Mouse (Mus musculus): ENCODE results near the gene Gm20388. TPM values are rescaled to one million over a fixed set of nuclear protein-coding genes. Genes with fewer than 3 reads are reported as not detected.

Gene Gm20388
- polyA plus RNA-seq, 1 experiment, result 23.9 TPM

DNA sequence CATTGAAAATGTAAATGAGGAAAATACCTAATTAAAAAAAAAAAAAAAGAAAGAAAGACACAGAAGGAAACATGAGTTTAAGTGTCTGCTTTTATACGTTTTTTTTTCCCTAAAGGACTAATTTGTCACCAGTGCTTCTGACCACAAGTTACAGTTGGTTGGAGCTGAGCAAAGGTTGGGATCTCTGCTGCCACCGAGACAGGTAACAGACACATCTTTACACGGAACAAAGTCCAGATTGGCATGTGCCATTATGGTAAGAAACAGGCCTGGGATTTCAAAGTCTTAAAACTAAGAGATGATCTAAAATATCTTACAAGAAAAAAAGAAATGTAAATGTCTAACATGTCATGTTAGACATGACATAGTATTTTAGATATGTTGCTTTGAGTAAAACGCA, 3136.1 kb downstream of the Gm20388 start:
- no peak for TF ChIP-seq CTCF (IDR thresholded peaks at IDR 0.05; ENCODE audit: extremely low read depth, insufficient read depth, low read length)
- TF ChIP-seq POLR2A (IDR thresholded peaks at IDR 0.05; ENCODE audit: extremely low read depth, insufficient read depth, low read length), result no peak
- Histone ChIP-seq H3K27ac (ENCODE audit: insufficient read depth, low read length) (no peak overlapping the region), H3K4me3 (ENCODE audit: insufficient read depth, low read length) (no peak overlapping the region), H3K4me1 (ENCODE audit: control insufficient read depth, insufficient read depth, low read length) (peaks cover 2% of the 10 kb centered on the region; the same call in 1 of the 2 replicates)

DNA sequence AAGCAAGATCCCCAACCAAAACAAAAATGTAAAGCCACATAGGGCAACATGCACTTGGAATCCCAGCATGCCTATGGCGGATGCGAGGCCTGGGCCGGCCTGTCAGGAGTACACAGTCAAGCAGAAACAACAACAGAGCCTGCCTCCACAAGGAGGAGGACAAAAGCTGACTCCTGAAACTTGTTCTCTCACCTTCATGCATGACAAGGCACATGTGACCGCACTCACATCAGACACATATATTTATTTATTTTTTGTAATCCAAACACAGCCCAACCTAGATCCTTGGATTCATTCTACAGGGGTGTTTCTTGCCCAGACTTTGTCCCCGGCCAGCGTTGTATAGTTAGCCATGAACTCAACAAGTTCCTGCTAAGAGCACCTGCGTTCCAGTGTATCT, 3137.2 kb downstream of the Gm20388 start:
- H3K27ac ChIP-seq (ENCODE audit: insufficient read depth, low read length), result no peak overlapping the region
- no peak overlapping the region for H3K4me3 ChIP-seq (ENCODE audit: insufficient read depth, low read length)
- peaks cover 2% of the 10 kb centered on the region; the same call in 1 of the 2 replicates for H3K4me1 ChIP-seq (ENCODE audit: control insufficient read depth, insufficient read depth, low read length)
- TF ChIP-seq POLR2A (IDR thresholded peaks at IDR 0.05; ENCODE audit: extremely low read depth, insufficient read depth, low read length) (no peak), CTCF (IDR thresholded peaks at IDR 0.05; ENCODE audit: extremely low read depth, insufficient read depth, low read length) (no peak)

DNA sequence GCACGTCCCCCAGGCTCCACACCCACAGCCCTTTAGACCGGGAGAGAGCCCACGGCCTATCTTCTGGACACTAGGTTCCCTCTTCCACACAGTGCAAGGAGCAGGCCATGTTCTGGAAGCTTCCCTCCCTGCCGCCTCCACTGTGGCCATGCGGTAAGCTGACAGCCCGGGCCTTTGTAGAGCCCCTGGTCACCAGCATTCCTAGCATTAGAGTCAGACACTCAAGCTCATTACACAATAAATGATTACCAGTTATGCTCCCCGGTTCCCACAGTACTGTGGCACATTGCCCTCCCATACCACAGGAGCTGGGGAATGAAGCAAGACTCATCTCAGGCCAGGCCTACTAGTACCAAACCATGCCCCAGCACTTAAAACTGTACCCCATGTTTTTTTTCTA, 3137.8 kb downstream of the Gm20388 start:
- no peaks in the 10 kb centered on the region for H3K4me1 ChIP-seq (ENCODE audit: control insufficient read depth, insufficient read depth, low read length)
- no peak overlapping the region for H3K27ac ChIP-seq (ENCODE audit: insufficient read depth, low read length)
- no peak overlapping the region for H3K4me3 ChIP-seq (ENCODE audit: insufficient read depth, low read length)
- TF ChIP-seq POLR2A (IDR thresholded peaks at IDR 0.05; ENCODE audit: extremely low read depth, insufficient read depth, low read length) (no peak), CTCF (IDR thresholded peaks at IDR 0.05; ENCODE audit: extremely low read depth, insufficient read depth, low read length) (no peak)

DNA sequence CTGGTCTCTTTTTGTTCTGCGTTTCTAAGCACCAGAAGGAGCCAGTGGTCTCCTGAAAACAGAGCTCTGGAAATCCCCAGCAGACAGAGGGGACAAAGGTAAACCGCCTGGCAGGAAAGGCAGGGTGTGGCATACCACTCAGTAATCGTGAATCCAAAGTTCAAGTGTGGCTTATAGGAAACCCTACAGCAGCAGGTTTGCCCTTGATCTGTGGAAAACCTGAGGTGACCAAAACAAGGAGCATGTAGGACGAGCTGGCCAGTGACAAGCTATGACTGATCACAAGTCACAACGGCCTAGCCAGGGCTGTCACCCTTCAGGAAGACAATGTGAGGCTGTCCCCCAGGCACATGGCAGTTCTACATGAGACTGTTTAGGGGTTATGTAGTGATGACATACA, 3140.8 kb downstream of the Gm20388 start:
- no peak overlapping the region for H3K27ac ChIP-seq (ENCODE audit: insufficient read depth, low read length)
- H3K4me3 ChIP-seq (ENCODE audit: insufficient read depth, low read length), result no peak overlapping the region
- H3K4me1 ChIP-seq (ENCODE audit: control insufficient read depth, insufficient read depth, low read length), result no peaks in the 10 kb centered on the region
- TF ChIP-seq CTCF (IDR thresholded peaks at IDR 0.05; ENCODE audit: extremely low read depth, insufficient read depth, low read length) (no peak), POLR2A (IDR thresholded peaks at IDR 0.05; ENCODE audit: extremely low read depth, insufficient read depth, low read length) (no peak)

DNA sequence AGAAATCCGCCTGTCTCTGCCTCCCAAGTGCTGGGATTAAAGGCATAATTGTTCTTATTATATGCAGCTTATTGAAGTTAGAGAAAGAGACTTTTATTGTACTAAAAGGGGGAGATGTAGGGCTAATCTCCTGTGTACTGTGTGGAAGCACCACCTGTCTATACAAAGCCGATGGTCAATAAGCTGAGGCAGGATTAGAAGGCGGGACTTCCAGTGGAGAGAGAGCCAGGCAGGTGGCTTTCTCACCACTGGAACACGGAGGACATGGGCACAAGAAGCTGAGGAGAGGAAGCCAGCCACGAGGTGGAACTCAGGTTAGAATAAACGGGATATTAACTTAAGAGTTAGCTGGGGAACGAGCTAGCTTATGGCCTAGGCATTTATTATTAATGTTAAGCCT, 3152.1 kb downstream of the Gm20388 start, which contains the start of gene Spg7:
TSS of gene Spg7 (plus strand) at position 222 of the 400 bp plus-strand sequence.
- Histone ChIP-seq H3K4me3 (ENCODE audit: insufficient read depth, low read length) (no peak within 1 kb of the TSS; the same call in 1 of the 2 replicates), H3K4me1 (ENCODE audit: control insufficient read depth, insufficient read depth, low read length) (peaks cover 8% of the 10 kb centered on the region), H3K27ac (ENCODE audit: insufficient read depth, low read length) (no peak within 1 kb of the TSS)
- no peak for TF ChIP-seq POLR2A (IDR thresholded peaks at IDR 0.05; ENCODE audit: extremely low read depth, insufficient read depth, low read length)
- no peak for TF ChIP-seq CTCF (IDR thresholded peaks at IDR 0.05; ENCODE audit: extremely low read depth, insufficient read depth, low read length)

DNA sequence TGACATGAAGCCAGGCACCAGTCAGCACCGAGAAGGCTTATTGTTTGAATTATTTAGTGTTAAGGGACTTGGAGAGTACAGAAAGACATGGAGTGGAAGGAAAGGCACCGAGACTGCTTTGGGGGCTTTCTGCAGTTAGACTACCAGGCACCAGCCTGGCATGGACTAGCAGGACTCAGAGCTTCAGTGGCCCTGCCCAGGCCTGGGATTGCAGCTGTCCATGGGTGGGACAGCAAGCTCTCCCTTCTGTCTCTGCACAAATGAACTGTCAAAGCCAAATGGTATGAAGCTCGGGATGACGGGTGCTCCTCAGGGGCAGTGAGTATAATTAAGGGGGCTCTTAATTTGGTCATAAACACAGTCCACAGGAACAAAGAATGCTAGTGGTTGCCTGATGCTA, 3153.4 kb downstream of the Gm20388 start:
- TF ChIP-seq POLR2A (IDR thresholded peaks at IDR 0.05; ENCODE audit: extremely low read depth, insufficient read depth, low read length) (no peak), CTCF (IDR thresholded peaks at IDR 0.05; ENCODE audit: extremely low read depth, insufficient read depth, low read length) (no peak)
- Histone ChIP-seq H3K27ac (ENCODE audit: insufficient read depth, low read length) (no peak overlapping the region), H3K4me3 (ENCODE audit: insufficient read depth, low read length) (peak overlapping the region; percentile 96; the same call in 1 of the 2 replicates), H3K4me1 (ENCODE audit: control insufficient read depth, insufficient read depth, low read length) (peaks cover 8% of the 10 kb centered on the region)

DNA sequence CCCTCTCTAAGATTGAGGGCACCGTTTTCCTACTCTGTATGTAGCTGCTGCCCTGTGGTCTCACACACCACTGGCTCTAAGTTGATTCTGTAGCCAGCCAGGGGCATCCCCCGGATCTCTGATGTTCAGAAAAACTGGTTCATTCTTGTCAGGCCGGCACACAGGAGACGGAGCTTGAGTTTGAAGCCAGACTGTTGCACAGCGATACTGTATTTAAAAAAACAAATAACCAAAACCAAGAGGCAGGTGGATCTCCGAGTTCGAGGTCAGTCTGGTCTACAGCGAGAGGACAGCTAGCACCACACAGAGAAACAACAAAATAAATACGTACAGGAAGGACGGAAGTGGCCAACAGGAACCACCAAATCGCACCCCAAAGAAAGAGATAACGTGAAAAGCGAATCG, 3154.2 kb downstream of the Gm20388 start:
- no peak for TF ChIP-seq CTCF (IDR thresholded peaks at IDR 0.05; ENCODE audit: extremely low read depth, insufficient read depth, low read length)
- TF ChIP-seq POLR2A (IDR thresholded peaks at IDR 0.05; ENCODE audit: extremely low read depth, insufficient read depth, low read length), result no peak
- Histone ChIP-seq H3K4me3 (ENCODE audit: insufficient read depth, low read length) (peak overlapping the region; percentile 96), H3K4me1 (ENCODE audit: control insufficient read depth, insufficient read depth, low read length) (peaks cover 8% of the 10 kb centered on the region), H3K27ac (ENCODE audit: insufficient read depth, low read length) (peak overlapping the region; percentile 76)

DNA sequence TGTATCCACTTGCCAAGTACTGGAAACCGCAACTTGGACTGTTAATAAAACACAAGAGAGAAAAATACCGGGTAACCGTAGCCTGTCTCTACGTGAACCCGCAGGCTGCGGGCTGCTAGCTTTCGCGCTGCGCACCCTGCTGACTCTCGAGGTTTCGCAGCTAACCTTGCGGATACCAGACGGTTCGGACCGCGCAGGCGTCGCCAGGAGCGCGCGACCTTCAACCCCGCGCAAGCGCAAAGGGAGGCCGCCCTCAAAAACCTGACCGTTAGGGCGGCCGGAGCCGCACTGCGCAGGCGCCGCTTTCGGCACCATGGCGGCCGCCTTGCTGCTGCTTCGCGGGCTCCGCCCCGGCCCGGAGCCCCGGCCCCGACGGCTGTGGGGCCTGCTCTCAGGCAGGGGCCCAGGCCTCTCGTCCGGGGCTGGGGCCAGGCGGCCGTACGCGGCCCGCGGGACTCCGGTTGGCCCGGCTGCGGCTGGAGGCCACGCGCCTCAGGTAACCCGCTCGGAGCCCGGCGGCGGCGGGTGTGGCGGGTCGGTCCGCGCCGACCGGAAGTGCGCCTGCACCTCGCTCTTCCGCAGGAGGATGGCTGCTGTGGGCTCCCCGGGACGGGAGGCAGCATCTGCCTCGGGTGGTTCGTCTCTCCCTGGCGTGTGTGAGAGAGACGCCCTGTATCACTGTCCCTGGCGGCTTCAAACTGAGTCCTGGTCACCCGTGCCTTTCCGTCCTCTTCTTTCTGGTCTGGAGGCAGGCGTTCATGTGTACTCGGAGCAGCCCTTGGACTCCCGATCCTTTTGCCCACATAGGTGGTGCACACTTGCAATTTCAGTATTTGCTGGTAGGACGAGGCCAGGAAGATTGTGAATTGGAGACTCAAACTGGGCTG, 3154.8 kb downstream of the Gm20388 start:
- Histone ChIP-seq H3K4me1 (ENCODE audit: control insufficient read depth, insufficient read depth, low read length) (peaks cover 8% of the 10 kb centered on the region), H3K4me3 (ENCODE audit: insufficient read depth, low read length) (peak overlapping the region; percentile 96), H3K27ac (ENCODE audit: insufficient read depth, low read length) (peak overlapping the region; percentile 76)
- TF ChIP-seq POLR2A (IDR thresholded peaks at IDR 0.05; ENCODE audit: extremely low read depth, insufficient read depth, low read length) (peak; percentile 94), CTCF (IDR thresholded peaks at IDR 0.05; ENCODE audit: extremely low read depth, insufficient read depth, low read length) (peak; percentile 32; the same call in 1 of the 2 replicates)

DNA sequence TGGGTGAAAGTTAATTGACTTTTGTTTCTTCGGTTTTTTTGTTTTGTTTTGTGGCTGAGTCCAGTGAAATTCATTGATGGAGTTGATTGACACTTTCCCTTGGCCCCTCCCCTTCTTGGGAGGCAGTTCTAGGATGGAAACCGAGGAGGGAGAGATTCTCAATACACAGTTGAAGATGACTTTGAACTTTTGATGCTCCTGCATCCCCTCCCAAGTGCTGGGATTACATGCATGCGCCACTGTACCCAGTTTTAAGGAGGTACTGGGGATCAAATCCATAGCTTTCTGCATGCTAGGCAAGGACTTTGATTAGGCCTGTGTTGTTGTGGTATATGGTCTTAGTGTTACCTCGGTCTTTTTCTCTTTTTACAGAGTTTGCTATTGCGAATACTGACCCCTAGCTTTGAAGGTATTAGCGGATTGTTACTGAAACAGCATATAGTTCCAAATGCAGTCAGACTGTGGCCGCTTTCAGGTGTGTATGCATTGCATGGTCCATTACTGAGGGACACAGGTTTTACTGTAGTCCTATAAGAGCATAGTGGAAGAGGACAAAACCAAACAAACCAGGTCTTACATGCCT, 3155.6 kb downstream of the Gm20388 start:
- Histone ChIP-seq H3K4me3 (ENCODE audit: insufficient read depth, low read length) (peak overlapping the region; percentile 96), H3K27ac (ENCODE audit: insufficient read depth, low read length) (peak overlapping the region; percentile 75; the same call in 1 of the 2 replicates), H3K4me1 (ENCODE audit: control insufficient read depth, insufficient read depth, low read length) (peaks cover 8% of the 10 kb centered on the region)
- TF ChIP-seq CTCF (IDR thresholded peaks at IDR 0.05; ENCODE audit: extremely low read depth, insufficient read depth, low read length) (no peak), POLR2A (IDR thresholded peaks at IDR 0.05; ENCODE audit: extremely low read depth, insufficient read depth, low read length) (no peak)

Measured in cortical plate, adult 2 months (tissue).